Mouse (Mus musculus) brain, embryonic 14.5 days (tissue): Measurements from ENCODE around the gene Lrrc8c.

Experiments
- CTCF ChIP-seq: fragments of 200-500 bp; IDR thresholded peaks from 2 replicates; pipeline ENCODE4 v1.5.1; 2012; ENCODE audit warnings: inconsistent platforms, mild to moderate bottlenecking, moderate library complexity, borderline replicate concordance; ENCODE audit not compliant: insufficient read depth, insufficient read length; ENCODE audit errors: extremely low read depth
- POLR2A ChIP-seq: fragments of 200-500 bp; IDR thresholded peaks from 2 replicates; pipeline ENCODE4 v1.6.1; 2012; ENCODE audit warnings: mild to moderate bottlenecking, inconsistent platforms, borderline replicate concordance; ENCODE audit not compliant: poor library complexity, insufficient read depth, insufficient read length, severe bottlenecking; ENCODE audit errors: extremely low read depth

DNA sequence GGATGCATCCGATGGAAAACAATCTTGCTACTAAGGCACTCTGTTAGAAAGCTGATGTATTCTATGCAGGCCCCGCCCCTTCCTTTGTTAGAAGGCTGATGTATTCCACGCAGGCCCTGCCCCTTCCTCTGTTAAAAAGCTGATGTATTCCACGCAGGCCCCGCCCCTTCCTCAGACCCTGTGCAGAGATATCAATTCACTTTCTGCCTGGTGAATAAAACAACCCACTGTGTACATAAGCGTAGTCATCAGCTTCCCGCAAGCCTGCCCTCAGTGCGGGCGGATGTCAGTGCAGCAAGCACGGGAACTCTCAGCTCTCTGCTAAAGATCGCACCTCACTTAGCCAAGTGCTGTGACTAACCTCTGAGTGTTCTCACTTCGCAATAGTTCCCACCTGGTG is 90.5 kb downstream of the Lrrc8c start:
- no peak for TF ChIP-seq POLR2A
- no peak for TF ChIP-seq CTCF
